Mouse (Mus musculus) heart, adult 8-10 months (tissue): ENCODE measurements around the gene Antxr2. TPM values are rescaled to one million over a fixed set of nuclear protein-coding genes. Genes with fewer than 3 reads are reported as not detected.

ENCODE experiments used
- DNase-seq: peaks from one replicate; pipeline ENCODE4 v3.0.0; 2022; ENCODE audit warnings: low spot score
- total RNA-seq, 4 experiments: library from RNA; stranded (reverse); gene quantifications; 2 replicates each; pipeline ENCODE4 v1.2.4; 2022

The Antxr2 gene
- total RNA-seq, 4 experiments from 2014 or later = 72.7 to 80.8 (median 76.4) TPM

DNA sequence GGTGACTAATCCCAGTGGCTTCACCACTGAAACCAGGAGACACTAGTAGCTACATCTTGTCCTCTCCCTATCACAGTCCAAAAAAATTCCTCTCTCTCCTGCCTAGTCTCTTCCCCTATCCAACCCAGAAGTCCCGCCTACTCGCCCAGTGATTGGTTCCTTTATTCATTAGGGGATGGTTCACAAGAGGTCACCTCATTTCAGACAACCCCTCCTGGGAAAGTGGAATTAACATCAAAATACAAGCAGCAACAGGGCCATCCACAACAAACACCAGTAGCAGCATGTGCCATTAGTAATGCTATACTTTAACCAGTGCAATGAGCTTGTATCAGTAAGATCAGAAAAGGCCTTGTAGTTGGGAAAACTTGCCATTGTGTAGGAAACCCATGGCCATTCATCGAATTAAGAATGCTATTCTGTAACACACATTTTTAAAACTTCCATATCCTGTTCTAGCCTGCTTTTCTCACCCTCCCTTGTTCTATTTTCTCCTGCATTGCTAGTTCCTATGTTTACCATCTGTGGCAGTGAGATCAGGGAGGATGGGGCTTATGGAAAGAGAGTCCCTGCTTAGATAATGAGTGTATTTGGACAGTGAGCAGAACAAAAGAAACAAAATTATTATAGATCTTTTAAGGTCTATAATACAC lies 191.4 kb downstream of the Antxr2 start:
- no peak for DNase-seq

DNA sequence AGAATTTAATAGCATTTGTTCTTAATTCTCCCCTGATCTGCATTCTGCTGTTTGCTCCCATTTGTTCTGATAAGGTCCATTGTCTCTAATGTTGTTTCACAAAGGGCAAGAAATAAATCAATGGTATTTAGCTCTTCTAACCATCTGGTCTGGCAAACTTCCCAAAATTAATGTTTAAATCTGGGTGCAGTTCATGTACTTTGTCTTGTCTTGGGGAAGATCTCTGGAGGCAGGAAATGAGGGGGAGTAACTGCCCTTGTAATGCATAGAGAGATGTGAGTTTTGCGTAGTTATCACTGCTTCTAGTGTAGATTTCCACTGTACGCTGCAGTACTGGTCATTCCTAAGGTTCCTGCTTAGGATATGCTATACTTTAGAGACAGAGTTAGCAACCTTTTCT lies 193.5 kb downstream of the Antxr2 start:
- DNase-seq = no peak

DNA sequence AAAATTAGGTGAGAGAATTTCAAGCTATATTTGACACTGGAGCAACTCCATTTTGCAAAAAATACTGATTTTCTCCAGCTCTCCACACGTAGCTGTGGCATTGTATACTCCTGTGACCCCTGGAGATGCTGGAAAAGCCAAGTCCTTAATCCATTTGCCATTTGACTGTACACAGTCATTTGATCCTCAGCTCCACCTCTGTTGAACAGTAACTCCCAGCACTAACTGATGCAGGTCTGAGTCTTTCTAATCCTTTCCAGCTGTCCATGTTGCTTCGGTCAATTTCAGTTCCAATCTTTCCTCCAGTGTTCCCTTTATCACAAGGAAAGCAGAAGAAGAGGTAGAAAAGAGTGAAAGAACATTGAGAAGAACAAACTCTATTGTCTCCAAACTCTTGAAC lies 195.4 kb downstream of the Antxr2 start:
- DNase-seq = no peak

GRCm38 (mm10) chr5:97834770-97835169 lies 196.1 kb downstream of the Antxr2 start:
- DNase-seq = peak; percentile 65

Other genes with a start within 250 kb of the Antxr2 start
- under 1 TPM; 0.09 to 0.22 (median 0.15) TPM for gene Prdm8, start 136.2 kb upstream of the Antxr2 start, total RNA-seq
- under 1 TPM in 1 of 4 experiments, not detected in 3; 0.11 TPM for gene Fgf5, start 223.1 kb upstream of the Antxr2 start, total RNA-seq